Mouse (Mus musculus) cortical plate, adult 2 months (tissue): ENCODE measurements at regions not wholly inside any gene's neighbourhood (a gene's known extent, or its start where the extent isn't known, plus 50 kb on each side); places are given as distances from the start of the nearest gene placed in this dataset.

Experiments used
- H3K27ac ChIP-seq: fragments of 200-500 bp; 2 replicates; pipeline ENCODE4 v1.5.1; 2012; ENCODE audit warnings: low read length, control low read depth, inconsistent platforms; ENCODE audit not compliant: insufficient read depth
- H3K4me1 ChIP-seq: fragments of 200-500 bp; 2 replicates; pipeline ENCODE4 v1.6.1; 2011; ENCODE audit warnings: low read length; ENCODE audit not compliant: control insufficient read depth, insufficient read depth
- H3K4me3 ChIP-seq: fragments of 200-500 bp; 2 replicates; pipeline ENCODE4 v1.5.1; 2011; ENCODE audit warnings: mild to moderate bottlenecking, low read length, control low read depth; ENCODE audit not compliant: insufficient read depth
- CTCF ChIP-seq: fragments of 200-500 bp; IDR thresholded peaks from 2 replicates; pipeline ENCODE4 v1.5.1; 2011; ENCODE audit warnings: mild to moderate bottlenecking, control low read depth, low read length; ENCODE audit not compliant: insufficient read depth; ENCODE audit errors: extremely low read depth
- POLR2A ChIP-seq: fragments of 200-500 bp; IDR thresholded peaks from 2 replicates; pipeline ENCODE4 v1.6.1; 2011; ENCODE audit warnings: mild to moderate bottlenecking, low read length, control low read depth; ENCODE audit not compliant: insufficient read depth; ENCODE audit errors: extremely low read depth

GRCm38 (mm10) chr15:36371382-36371781, 636.2 kb downstream of the Zfp706 start:
- Histone ChIP-seq H3K4me1 (no peaks in the 10 kb centered on the region; the same call in 1 of the 2 replicates), H3K4me3 (no peak overlapping the region), H3K27ac (no peak overlapping the region)
- no peak for TF ChIP-seq POLR2A
- no peak for TF ChIP-seq CTCF

DNA sequence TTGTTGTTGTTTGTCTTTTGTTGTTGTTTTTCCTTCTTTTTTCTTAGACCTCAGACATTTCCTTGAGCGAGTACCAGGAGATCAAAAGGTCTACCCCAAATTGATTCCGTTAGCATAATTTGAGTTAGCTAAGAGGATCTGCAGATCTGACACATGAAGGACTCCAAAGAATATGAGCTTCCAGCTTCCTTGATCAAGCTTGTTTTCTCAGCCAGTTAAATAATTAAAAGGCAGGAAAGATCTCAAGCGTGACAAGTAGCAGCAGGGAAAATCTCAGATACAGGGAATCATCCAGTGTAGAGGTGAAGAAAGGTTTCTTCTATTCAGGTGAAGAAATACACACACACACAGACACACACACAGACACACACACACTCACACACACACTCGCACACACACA, 636.7 kb downstream of the Zfp706 start:
- H3K4me1 ChIP-seq: no peaks in the 10 kb centered on the region; the same call in 1 of the 2 replicates
- H3K27ac ChIP-seq: no peak overlapping the region
- H3K4me3 ChIP-seq: no peak overlapping the region
- no peak for TF ChIP-seq POLR2A
- TF ChIP-seq CTCF: no peak

- no peak overlapping the region for H3K27ac ChIP-seq
- no peak overlapping the region for H3K4me3 ChIP-seq
- H3K4me1 ChIP-seq: no peaks in the 10 kb centered on the region
- no peak for TF ChIP-seq POLR2A
- no peak for TF ChIP-seq CTCF
Observed at GRCm38 (mm10) chr15:36367296-36367695, 640.3 kb downstream of the Zfp706 start.

- Histone ChIP-seq H3K4me1 (no peaks in the 10 kb centered on the region), H3K4me3 (no peak overlapping the region), H3K27ac (no peak overlapping the region)
- TF ChIP-seq POLR2A: no peak
- TF ChIP-seq CTCF: no peak
Observed at GRCm38 (mm10) chr15:36364757-36365156, 642.8 kb downstream of the Zfp706 start.

DNA sequence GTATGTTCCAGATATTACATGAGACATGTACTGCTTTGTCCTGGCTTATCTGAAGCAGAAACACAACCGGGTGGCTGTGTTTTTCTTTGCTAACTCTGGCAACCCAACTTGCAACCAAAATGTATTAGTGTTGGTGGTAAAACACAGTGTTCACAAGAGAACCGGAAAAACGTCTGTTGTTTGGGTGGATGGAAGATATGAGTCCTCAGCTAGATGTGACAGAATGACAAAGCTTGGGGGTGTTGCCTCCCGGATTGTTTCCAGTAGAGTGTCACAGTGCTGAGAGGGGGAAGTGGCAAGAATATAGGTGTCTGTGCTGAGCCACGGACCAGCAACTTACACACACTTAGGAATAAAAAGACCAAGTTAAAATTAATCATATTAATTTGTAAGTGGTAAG, 643.5 kb downstream of the Zfp706 start:
- Histone ChIP-seq H3K4me3 (no peak overlapping the region), H3K4me1 (no peaks in the 10 kb centered on the region), H3K27ac (no peak overlapping the region)
- no peak for TF ChIP-seq CTCF
- TF ChIP-seq POLR2A: no peak

DNA sequence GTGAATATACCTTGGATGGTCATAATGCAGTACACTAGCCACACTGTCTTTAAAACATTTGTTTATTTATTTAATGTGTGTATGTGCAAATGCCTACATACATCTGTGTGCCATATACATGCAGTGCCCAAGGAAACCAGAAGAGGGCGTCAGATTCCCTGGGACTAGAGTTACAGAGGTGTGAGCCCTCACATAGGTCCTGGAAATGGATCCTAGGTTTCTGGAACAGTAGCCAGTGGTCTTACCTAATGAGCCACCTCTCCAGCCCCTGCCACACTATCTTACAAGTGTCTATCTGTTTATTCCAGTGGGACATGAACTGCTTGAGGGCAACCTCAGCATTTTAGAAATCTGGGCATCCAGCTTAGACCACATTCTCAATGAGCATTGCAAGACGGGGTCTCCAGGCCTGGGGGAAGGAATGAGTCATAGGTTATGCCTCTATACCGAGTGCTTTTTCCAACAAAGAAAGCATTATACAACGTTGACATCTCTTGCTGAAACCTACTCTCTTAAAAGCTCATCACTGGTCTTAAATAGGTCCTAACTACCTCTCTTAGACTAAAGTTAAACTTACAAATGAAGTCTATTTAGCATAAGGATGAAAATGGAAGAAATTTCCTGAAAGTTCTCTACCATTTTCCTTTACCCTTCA, 644.5 kb downstream of the Zfp706 start:
- TF ChIP-seq CTCF (no peak), POLR2A (no peak)
- H3K27ac ChIP-seq: no peak overlapping the region

DNA sequence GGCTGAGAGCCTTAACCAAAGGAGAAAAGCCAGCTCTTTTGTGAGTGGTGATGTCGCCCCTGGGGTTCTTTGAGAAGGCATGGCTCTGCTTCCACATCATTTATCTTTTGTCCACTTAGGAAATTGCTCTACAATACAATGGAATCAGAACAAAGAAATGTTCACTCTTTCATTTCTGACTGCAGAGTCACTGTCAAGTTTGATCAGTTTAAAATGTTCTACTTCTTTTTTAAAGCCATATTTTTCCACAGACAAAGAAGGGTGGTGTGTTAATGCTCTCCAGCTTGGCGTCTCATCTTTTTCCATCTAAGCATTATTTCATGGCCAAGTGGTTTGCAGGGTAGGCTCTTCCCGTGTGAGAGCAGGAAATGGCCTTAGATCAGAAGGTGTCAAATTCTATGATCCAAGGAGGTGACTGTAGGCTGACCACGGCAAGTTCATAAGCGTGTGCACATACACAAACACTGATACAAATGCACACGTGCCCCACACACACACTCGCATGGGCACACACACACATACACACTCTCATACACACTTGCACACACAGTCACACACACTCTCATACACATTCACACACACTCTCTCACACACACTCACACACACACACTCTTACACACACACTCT, 645.9 kb downstream of the Zfp706 start:
- H3K4me1 ChIP-seq: no peaks in the 10 kb centered on the region
- H3K4me3 ChIP-seq: no peak overlapping the region
- no peak overlapping the region for H3K27ac ChIP-seq
- TF ChIP-seq CTCF (no peak), POLR2A (no peak)

More for the DNA sequence above, 644.5 kb downstream of the Zfp706 start:
- no peak overlapping the region for H3K4me3 ChIP-seq
- H3K4me1 ChIP-seq: no peaks in the 10 kb centered on the region

- Histone ChIP-seq H3K4me1 (no peaks in the 10 kb centered on the region), H3K4me3 (no peak overlapping the region), H3K27ac (no peak overlapping the region)
- TF ChIP-seq POLR2A (no peak), CTCF (no peak)
Observed at GRCm38 (mm10) chr15:36360694-36361521, 646.7 kb downstream of the Zfp706 start.

DNA sequence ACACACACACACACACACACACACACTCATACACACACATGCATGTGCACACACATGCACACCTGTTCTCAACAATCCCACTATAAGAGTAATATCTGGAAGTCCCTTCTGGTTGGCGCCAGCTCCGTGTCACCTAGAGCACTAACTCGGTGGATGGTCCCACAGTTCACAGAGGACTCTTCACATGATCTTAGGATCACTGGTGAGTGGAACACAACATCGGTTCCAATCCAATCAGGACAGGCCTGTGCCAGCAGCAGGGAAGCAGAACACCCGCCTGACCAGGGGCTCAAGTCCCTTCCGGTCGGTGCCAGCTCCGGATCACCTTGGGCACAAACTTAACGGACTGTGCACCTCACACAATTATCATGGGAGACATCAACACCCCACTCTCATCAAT, 651.7 kb downstream of the Zfp706 start:
- H3K4me1 ChIP-seq: peaks cover 2% of the 10 kb centered on the region; the same call in 1 of the 2 replicates
- TF ChIP-seq POLR2A (no peak), CTCF (no peak)
- no peak overlapping the region for H3K27ac ChIP-seq
- no peak overlapping the region for H3K4me3 ChIP-seq
